Mouse (Mus musculus): ENCODE data around the gene Rangrf.

DNA sequence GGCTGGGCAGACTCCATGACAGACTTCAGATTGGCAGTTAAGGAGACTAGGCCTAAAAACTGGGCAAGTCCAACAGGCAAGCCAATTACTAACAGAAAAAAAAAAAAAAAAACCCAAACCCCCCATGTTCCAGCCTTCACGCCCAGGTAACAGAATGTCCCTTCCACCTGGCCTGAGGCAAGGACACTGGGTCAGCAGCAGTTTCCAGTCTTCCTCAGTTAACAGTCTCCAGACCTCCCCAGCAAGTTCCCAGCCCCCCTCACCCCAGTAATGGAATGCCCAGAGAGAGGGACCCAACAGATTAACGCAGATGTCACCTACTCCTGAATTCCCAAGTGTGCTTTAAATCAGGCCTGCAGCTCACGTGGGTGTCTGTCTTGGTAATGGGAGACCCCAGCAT, 51.8 kb downstream of the Rangrf start:
- no peak for TF ChIP-seq CTCF (IDR thresholded peaks at IDR 0.05; ENCODE audit: insufficient read depth, low read length)
- no peak for TF ChIP-seq POLR2A (IDR thresholded peaks at IDR 0.05; ENCODE audit: borderline replicate concordance, extremely low read depth, low read depth, low read length)
